Mouse (Mus musculus) bone marrow macrophage, adult 2 months (primary cell): ENCODE data around the gene Pip5k1b. TPM values are rescaled to one million over a fixed set of nuclear protein-coding genes. Genes with fewer than 3 reads are reported as not detected.

Experiments
- H3K27ac ChIP-seq: 2 replicates; pipeline ENCODE4 v1.5.1; 2012; ENCODE audit warnings: low read depth, low read length; ENCODE audit not compliant: insufficient read depth
- H3K4me1 ChIP-seq: 2 replicates; pipeline ENCODE4 v1.6.1; 2012; ENCODE audit warnings: low read length; ENCODE audit not compliant: control insufficient read depth, insufficient read depth
- H3K4me3 ChIP-seq: 2 replicates; pipeline ENCODE4 v1.5.1; 2012; ENCODE audit warnings: mild to moderate bottlenecking, low read length, moderate library complexity; ENCODE audit not compliant: insufficient read depth
- CTCF ChIP-seq: IDR thresholded peaks from 2 replicates; pipeline ENCODE4 v1.5.1; 2012; ENCODE audit warnings: low read depth, mild to moderate bottlenecking, low read length, moderate library complexity
- POLR2A ChIP-seq: IDR thresholded peaks from 2 replicates; pipeline ENCODE4 v1.6.1; 2012; ENCODE audit warnings: mild to moderate bottlenecking, low read depth, low read length, borderline replicate concordance
- polyA plus RNA-seq: library from polyadenylated mRNA; stranded (reverse); fragments of >200 nt; gene quantifications from 2 replicates; pipeline ENCODE4 v1.2.4, GENCODE M21; 2012; ENCODE audit not compliant: missing spikeins, insufficient read depth, insufficient read length

The Pip5k1b gene
- polyA plus RNA-seq, 1 experiment: not detected

DNA sequence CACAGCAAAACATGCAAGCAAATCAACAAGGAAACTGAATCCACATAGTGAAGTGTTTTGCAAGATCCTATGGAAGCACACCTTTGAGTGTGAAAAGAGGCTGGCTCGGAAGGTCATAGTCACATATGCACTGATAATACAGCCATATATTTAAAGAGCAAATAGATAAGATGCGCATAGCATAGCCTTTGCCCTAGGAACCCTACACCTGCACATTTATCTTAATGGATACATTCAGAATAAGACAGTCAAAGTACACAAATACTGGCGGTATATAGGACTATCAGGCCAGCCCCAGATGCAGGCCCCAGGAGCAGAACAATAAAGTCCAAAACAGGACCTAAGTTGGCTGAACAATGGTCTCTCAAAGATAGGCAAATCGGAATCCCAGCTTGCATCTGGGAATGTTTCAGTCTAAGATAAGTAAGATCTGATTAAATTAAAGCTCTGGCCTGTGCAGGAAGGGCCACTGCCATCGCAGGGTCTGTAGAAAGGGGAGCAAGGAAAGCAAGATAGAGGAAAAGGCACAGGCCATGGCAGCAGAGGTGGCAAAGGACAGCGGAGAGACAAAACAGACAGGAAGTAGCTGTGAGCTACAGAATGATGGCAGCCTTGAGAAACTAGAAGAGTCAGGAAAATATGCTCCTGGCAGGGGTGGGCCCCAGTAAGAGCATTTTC, 35.8 kb downstream of the Pip5k1b start:
- no peak overlapping the region for H3K4me3 ChIP-seq
- no peaks in the 10 kb centered on the region for H3K4me1 ChIP-seq
- H3K27ac ChIP-seq: no peak overlapping the region
- TF ChIP-seq POLR2A: no peak
- TF ChIP-seq CTCF: no peak

DNA sequence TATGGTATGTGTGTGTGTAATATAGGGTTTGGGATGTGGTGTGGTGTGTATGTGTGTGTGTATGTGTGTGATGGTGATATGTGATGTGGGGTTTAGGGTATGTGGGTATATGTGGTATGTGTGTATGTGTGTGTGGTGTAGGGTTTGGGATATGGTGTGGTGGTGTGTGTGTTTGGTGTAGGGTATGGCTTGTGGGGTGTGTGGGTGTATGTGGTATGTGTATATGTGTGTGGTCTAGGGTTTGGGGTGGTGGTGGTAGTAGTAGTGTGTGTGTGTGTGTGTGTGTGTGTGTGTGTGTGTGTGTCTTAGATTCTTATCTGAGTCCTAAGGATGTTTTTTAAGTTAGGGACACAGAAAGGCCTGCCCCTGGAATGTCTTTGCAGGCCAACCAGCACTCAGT, 37.3 kb downstream of the Pip5k1b start:
- no peak overlapping the region for H3K4me3 ChIP-seq
- no peaks in the 10 kb centered on the region for H3K4me1 ChIP-seq
- TF ChIP-seq POLR2A (no peak), CTCF (no peak)
- no peak overlapping the region for H3K27ac ChIP-seq

DNA sequence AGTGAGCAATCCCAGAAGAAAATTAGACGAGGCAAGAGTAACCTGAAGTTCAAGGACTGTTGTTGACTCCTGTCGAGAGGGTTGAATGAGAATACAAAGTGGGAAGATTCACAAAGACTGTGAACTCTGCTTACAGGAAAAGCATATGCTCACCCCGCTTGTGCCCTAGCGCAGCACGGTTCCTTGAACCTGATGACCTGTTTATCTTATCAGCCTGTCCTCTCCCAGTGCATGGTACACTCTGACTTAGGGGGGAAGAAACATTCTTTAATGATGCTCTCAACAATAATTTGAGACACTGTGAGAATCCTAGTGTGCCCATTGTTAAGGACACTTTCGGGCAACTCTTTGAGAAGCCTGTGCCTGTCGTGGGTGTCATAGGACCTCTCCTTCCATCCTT, 38.6 kb downstream of the Pip5k1b start:
- no peak overlapping the region for H3K27ac ChIP-seq
- TF ChIP-seq CTCF: no peak
- TF ChIP-seq POLR2A: no peak

DNA sequence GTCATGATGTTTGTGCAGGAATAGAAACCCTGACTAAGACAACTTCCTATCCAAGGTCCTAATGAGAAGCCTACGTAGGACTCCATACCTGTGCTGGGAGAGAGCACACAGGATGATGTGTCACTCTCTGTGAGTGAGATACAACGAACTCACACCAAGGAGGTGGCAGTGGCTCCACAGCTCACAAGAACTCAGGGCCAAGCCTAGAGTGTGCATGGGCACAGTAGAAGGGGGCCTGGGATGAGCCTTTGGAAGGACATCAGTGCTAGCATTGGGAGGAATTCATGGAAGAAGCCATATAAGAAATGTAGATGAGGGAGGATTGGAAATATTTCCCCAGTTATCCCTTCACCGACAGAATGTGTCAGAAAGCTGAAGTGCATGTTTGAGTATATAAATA, 39.7 kb downstream of the Pip5k1b start:
- Histone ChIP-seq H3K27ac (no peak overlapping the region), H3K4me3 (no peak overlapping the region), H3K4me1 (no peaks in the 10 kb centered on the region; the same call in 1 of the 2 replicates)
- TF ChIP-seq POLR2A (no peak), CTCF (no peak)

More for the DNA sequence above, 38.6 kb downstream of the Pip5k1b start:
- no peak overlapping the region for H3K4me3 ChIP-seq
- no peaks in the 10 kb centered on the region; the same call in 1 of the 2 replicates for H3K4me1 ChIP-seq

DNA sequence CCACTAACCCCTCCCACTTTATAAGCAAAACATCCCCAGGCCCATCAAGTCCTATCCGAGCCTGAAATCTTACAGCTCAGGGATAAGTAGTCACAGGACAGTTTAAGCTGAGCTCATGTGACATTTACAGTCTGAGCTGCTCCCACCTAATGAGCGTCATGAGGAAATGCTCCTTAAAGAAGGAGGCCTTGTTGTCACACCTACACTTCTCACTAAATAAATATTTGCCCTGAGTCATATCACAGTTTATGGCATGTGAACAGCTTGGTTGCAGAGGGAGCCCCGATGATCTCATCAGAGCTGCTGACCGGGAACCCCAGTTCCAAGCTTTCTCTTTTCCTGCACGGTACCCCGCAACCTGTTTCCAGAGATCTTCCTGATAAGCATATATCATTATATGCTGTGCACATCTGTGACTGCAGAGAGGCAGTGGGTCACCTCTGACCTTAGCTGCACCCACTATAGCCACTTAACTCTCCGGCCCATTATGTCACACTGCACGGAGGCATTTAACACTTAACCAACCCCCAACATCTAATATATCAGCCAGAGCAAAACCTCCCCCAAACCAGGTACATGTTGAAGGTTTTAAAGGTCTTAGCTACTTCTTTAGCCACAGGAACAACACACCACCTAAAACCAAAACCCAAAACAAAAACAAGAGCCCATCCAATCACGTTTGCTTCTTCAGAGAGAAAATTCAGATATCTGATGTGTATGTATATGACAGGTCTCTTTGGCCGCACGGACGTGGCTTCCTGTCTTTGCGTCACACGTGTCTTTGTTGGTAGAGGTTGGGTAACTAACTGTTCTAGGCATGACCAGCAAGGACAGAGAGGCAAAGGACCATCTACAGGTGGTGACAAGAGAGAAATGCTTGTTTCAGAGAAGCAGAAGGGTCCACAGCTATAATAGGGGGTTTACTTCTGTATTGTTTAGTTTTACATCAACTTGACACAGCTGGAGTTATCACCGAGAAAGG, 40.7 kb downstream of the Pip5k1b start:
- Histone ChIP-seq H3K27ac (no peak overlapping the region), H3K4me3 (no peak overlapping the region), H3K4me1 (no peaks in the 10 kb centered on the region; the same call in 1 of the 2 replicates)
- no peak for TF ChIP-seq CTCF
- TF ChIP-seq POLR2A: no peak

DNA sequence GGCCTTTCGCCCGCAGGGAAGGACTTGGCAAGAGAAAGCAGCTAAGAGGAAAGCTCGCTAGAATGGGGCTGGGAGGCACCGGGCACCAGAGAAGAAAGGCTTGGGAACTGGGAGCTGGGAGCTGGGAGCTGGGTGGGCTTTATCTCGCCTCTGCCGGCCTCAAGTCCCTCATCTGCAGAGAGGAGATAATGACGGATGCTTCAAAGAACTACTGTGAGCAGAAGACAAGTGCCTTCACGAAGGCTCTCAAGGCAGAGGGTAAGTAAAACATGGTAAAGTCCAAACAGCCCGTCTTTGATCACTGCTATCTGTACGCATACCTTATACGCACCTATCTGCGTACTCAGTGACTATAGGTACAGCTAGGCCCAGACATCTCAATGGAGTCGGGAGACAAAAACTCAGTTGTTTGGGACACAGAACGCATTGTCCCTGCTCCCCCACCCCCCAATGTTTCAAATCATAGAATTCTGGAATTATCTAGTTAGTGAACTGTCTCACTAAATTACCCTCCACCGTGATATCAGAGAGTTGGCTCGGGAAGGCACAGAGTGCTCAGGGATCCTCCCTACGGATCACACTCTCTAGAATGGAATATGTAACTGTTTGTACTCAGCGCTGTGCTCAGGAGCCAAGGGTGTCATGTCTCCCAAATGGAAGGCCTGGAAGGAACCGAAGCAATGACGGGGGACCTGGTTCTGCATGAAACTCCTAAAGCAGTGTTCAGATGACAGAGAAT, 42.4 kb downstream of the Pip5k1b start:
- no peak overlapping the region for H3K4me3 ChIP-seq
- no peaks in the 10 kb centered on the region; the same call in 1 of the 2 replicates for H3K4me1 ChIP-seq
- H3K27ac ChIP-seq: no peak overlapping the region
- TF ChIP-seq CTCF (no peak), POLR2A (no peak)

DNA sequence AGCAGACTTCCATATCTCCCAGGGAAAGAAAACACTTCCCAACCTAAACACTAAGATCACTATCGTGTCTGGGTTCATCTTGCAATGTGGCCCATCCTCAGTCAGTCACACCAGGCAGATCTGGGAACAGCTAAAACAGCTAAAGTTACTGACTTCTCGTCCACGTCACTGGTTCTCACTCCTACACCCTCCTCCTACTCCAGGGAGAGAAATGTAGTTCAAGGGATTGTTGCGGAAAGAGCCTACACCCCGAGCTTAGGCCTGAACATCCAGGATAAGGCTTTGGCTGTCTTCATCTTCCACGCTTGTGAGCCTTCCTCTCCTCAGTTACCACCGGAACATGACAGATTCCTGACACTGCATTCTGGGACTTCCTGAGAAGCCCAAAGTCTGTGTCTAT, 43.7 kb downstream of the Pip5k1b start:
- no peak overlapping the region for H3K27ac ChIP-seq
- TF ChIP-seq CTCF (no peak), POLR2A (no peak)
- no peaks in the 10 kb centered on the region; the same call in 1 of the 2 replicates for H3K4me1 ChIP-seq
- H3K4me3 ChIP-seq: no peak overlapping the region

DNA sequence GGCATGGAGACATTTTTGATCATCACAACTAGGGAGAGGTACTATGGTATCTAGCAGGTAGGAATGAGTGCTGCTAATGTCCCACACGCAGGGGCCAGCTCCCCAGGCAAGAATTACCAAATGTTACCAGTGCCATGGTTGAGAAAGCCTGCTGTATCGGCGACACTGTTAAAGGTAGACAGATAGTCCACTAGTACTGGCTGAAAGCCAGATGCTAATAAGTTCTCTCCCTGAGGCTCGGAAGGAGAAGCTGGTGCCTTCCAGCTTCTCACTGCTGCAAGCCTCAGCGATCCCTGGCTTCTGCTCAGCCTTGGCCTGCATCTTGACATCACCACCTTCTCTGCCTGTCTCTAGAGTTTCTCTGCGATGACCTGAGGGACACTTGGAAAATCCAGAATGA, 46.3 kb downstream of the Pip5k1b start:
- no peak overlapping the region for H3K4me3 ChIP-seq
- no peaks in the 10 kb centered on the region; the same call in 1 of the 2 replicates for H3K4me1 ChIP-seq
- TF ChIP-seq POLR2A: no peak
- TF ChIP-seq CTCF: no peak
- no peak overlapping the region for H3K27ac ChIP-seq

DNA sequence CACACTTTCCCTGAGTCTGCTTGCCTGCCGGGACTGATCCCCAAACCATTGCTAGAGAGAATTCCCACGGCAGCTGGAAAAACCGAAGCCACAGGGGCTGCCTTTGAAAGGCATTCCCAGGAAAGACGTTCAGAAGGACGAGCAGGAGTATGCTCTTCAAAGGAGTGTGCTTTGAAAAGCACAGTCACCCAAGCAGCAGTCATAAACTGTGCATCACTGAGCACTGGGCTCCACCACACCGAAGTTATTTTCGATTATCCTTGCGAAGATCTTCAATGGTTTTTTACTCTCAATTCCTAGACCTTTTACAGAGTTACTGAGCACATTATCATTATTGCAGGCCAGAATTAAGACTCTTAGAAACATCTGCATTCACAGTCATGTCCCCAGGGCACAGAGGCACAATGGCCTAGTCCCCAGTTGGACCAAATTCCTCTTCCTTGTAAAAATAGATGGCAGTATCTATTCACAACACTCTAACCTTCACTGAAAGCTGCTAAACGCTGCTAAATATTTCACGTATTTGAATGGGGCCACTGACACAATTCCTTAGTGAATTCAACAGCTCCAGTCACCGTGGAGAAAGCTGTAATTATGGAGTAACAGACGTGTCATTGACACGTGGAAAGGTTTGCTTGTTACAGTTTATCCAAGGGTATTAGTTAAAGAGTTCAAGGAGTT, 47.4 kb downstream of the Pip5k1b start:
- no peaks in the 10 kb centered on the region; the same call in 1 of the 2 replicates for H3K4me1 ChIP-seq
- H3K27ac ChIP-seq: no peak overlapping the region
- no peak for TF ChIP-seq CTCF
- no peak for TF ChIP-seq POLR2A
- no peak overlapping the region for H3K4me3 ChIP-seq
